Mouse (Mus musculus) urinary bladder, adult 2 months (tissue): ENCODE measurements around the gene Cwc25. TPM values are rescaled to one million over a fixed set of nuclear protein-coding genes. Genes with fewer than 3 reads are reported as not detected.

ENCODE experiments used
- DNase-seq: peaks from one replicate; pipeline ENCODE4 v3.0.0; 2022; ENCODE audit warnings: low spot score
- polyA plus RNA-seq: library from polyadenylated mRNA; depleted of rRNA; stranded (reverse); fragments of >200 nt; gene quantifications from 2 replicates; pipeline ENCODE4 v1.2.3, GENCODE M21; 2012; rRNA removed

Gene Cwc25
- polyA plus RNA-seq = 15.3 and 16.6 TPM in 2 replicates

GRCm38 (mm10) chr11:97766154-97766881 lies at the start of gene Cwc25:
TSS of gene Cwc25 (minus strand) at chr11:97766556.
- DNase-seq = peak; percentile 83

GRCm38 (mm10) chr11:97815736-97816135 lies 49.4 kb upstream of the Cwc25 start:
- no peak for DNase-seq

- DNase-seq = no peak
Measured at GRCm38 (mm10) chr11:97813746-97814515, 47.6 kb upstream of the Cwc25 start.

GRCm38 (mm10) chr11:97813085-97813484 lies 46.7 kb upstream of the Cwc25 start:
- no peak for DNase-seq

- DNase-seq = no peak
Measured at GRCm38 (mm10) chr11:97812491-97812921, 46.1 kb upstream of the Cwc25 start.

- no peak for DNase-seq
Measured at GRCm38 (mm10) chr11:97811569-97812362, 45.4 kb upstream of the Cwc25 start.

GRCm38 (mm10) chr11:97810970-97811369 lies 44.6 kb upstream of the Cwc25 start:
- no peak for DNase-seq

- DNase-seq = no peak
Measured at GRCm38 (mm10) chr11:97810356-97810755, 44.0 kb upstream of the Cwc25 start.

- DNase-seq = no peak
Measured at GRCm38 (mm10) chr11:97809235-97810121, 43.1 kb upstream of the Cwc25 start.

GRCm38 (mm10) chr11:97808621-97809234 lies 42.4 kb upstream of the Cwc25 start:
- DNase-seq = no peak

GRCm38 (mm10) chr11:97808093-97808492 lies 41.7 kb upstream of the Cwc25 start:
- DNase-seq = no peak

GRCm38 (mm10) chr11:97807626-97808025 lies 41.3 kb upstream of the Cwc25 start:
- DNase-seq = no peak

- no peak for DNase-seq
Measured at GRCm38 (mm10) chr11:97806613-97806964, 40.2 kb upstream of the Cwc25 start.

GRCm38 (mm10) chr11:97805662-97806612 lies 39.6 kb upstream of the Cwc25 start:
- DNase-seq = no peak

- DNase-seq = no peak
Measured at GRCm38 (mm10) chr11:97804841-97805661, 38.7 kb upstream of the Cwc25 start.

- no peak for DNase-seq
Measured at GRCm38 (mm10) chr11:97803847-97804246, 37.5 kb upstream of the Cwc25 start.

GRCm38 (mm10) chr11:97802495-97802894 lies 36.1 kb upstream of the Cwc25 start:
- no peak for DNase-seq

GRCm38 (mm10) chr11:97802194-97802470 lies 35.8 kb upstream of the Cwc25 start:
- no peak for DNase-seq
